Mouse (Mus musculus): ENCODE measurements around the gene Adh6b. TPM values are rescaled to one million over a fixed set of nuclear protein-coding genes. Genes with fewer than 3 reads are reported as not detected.

Adh6b gene
- total RNA-seq (2023) = not detected

DNA sequence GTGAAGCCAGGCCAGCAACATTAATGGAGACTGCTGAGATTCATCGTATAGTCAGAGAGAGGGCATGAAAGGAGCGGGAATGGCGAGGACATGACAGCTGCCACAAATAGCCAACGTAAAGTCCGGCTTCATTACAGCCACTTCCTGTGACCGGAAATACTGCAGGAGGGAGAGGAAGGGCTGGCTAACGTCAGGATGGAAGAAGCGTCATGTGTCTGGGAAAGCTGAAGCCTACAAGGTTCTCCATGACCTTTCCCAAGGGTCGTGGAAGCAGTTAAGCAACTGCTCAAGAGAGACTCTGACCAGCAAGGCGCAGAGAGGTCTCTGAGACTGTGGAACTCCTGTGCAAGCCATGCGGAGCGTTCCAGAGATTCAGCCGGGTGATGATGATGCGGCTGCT, at the start of gene Adh6b:
TSS of gene Adh6b (plus strand) at position 305 of the 400 bp plus-strand sequence.

DNA sequence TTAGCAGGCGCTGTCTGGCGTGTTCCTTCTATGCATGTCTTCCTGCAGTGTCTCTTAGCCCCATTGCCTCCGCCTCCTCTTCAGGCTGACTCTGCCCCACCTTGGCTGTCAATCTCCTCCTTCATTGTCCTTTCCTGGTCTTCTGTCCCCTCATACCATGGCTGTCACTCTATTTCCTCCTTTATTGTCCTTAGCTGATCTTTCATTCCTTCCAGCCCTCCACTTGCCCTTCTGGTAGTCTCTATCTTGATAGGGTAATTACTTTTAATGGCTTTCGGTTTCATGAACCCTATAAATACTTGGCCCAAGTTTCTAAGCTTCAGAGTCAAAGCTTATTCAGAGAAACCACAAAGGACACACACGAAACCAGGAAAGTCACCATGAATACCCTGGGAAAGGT, 28.6 kb upstream of the Adh6b start, which contains the start of gene Adh6a:
TSS of gene Adh6a (plus strand) at position 322 of the 400 bp plus-strand sequence.

Other genes with a start within 250 kb of the Adh6b start
- 1 to 10 TPM; 6.0 to 6.5 TPM for gene Trmt10a, start 198.3 kb upstream of the Adh6b start, total RNA-seq (2023)
- 1 to 10 TPM; 1.2 to 2.5 TPM for gene Mttp, start 196.8 kb upstream of the Adh6b start, total RNA-seq (2023)
- gene 4930579F01Rik, start 147.9 kb upstream of the Adh6b start, total RNA-seq (2023) = not detected
- gene Adh7, start 124.0 kb upstream of the Adh6b start, total RNA-seq (2023) = not detected
- not detected for gene Adh1, start 80.8 kb upstream of the Adh6b start, total RNA-seq (2023)
- not detected for gene Adh6a, start 28.5 kb upstream of the Adh6b start, total RNA-seq (2023)
- not detected for gene Adh4, start 73.7 kb downstream of the Adh6b start, total RNA-seq (2023)
- 10 to 100 TPM; 59.9 to 72.0 TPM for gene Adh5, start 101.3 kb downstream of the Adh6b start, total RNA-seq (2023)
- gene Metap1, start 147.7 kb downstream of the Adh6b start, total RNA-seq (2023) = 10 to 100 TPM; 49.0 to 49.1 TPM
- gene Eif4e, start 184.4 kb downstream of the Adh6b start, total RNA-seq (2023) = 10 to 100 TPM; 72.4 to 73.2 TPM

All from B cell, adult 67 days (primary cell).